Mouse (Mus musculus) MEL (cell line): ENCODE results near the gene Gm20388. TPM values are rescaled to one million over a fixed set of nuclear protein-coding genes. Genes with fewer than 3 reads are reported as not detected.
A peak's percentile ranks its signal among the peaks of the same experiment; 100 is the strongest.

ENCODE experiments used
- DNase-seq: peaks from one replicate; pipeline ENCODE4 v3.0.0; 2011; ENCODE audit warnings: low read depth, low spot score
- H3K27ac ChIP-seq: 2 replicates; pipeline ENCODE4 v1.5.1; 2012; ENCODE audit warnings: low read depth, mild to moderate bottlenecking, control low read depth, low read length, moderate library complexity; ENCODE audit not compliant: control insufficient read depth
- H3K27me3 ChIP-seq, 2 experiments: fragments of 150-350 bp in 1 of 2; sonication (generic) in 1 of 2; 2 replicates each; pipeline ENCODE4 v1.6.1; 2012; ENCODE audit warnings: low read length in 2 of 2, mild to moderate bottlenecking in 2 of 2, improper control_type of control experiment in 1 of 2, moderate library complexity in 1 of 2; ENCODE audit not compliant: insufficient read depth in 2 of 2, control insufficient read depth in 1 of 2
- H3K36me3 ChIP-seq, 2 experiments: 2 replicates each; pipeline ENCODE4 v1.6.1; 2012 to 2014; ENCODE audit warnings: low read length in 2 of 2, improper control_type of control experiment in 1 of 2, inconsistent platforms in 1 of 2, mild to moderate bottlenecking in 1 of 2; ENCODE audit not compliant: insufficient read depth in 2 of 2, control insufficient read depth in 1 of 2
- H3K4me1 ChIP-seq, 2 experiments: fragments of 150-350 bp in 1 of 2; sonication (generic) in 1 of 2; 2 replicates each; pipeline ENCODE4 v1.6.1; 2012; ENCODE audit warnings: low read length in 2 of 2, improper control_type of control experiment in 1 of 2, mild to moderate bottlenecking in 1 of 2; ENCODE audit not compliant: insufficient read depth in 2 of 2, control insufficient read depth in 1 of 2
- H3K4me3 ChIP-seq, 2 experiments: fragments of 150-350 bp in 1 of 2; sonication (generic) in 1 of 2; 2 replicates each; pipeline ENCODE4 v1.5.1; 2012; ENCODE audit warnings: low read depth in 2 of 2, low read length in 2 of 2, mild to moderate bottlenecking in 2 of 2, moderate library complexity in 2 of 2, control low read depth in 1 of 2, improper control_type of control experiment in 1 of 2; ENCODE audit not compliant: control insufficient read depth in 1 of 2, insufficient read depth in 1 of 2
- H3K79me2 ChIP-seq: 2 replicates; pipeline ENCODE4 v1.6.1; 2012; ENCODE audit warnings: mild to moderate bottlenecking, low read length, moderate library complexity; ENCODE audit not compliant: control insufficient read depth, poor library complexity, insufficient read depth
- H3K9ac ChIP-seq: 2 replicates; pipeline ENCODE4 v1.6.1; 2012; ENCODE audit warnings: low read depth, mild to moderate bottlenecking, control low read depth, low read length, moderate library complexity; ENCODE audit not compliant: control insufficient read depth, poor library complexity, severe bottlenecking
- H3K9me3 ChIP-seq: fragments of 150-350 bp; sonication (generic); replicated peaks from 2 replicates; pipeline ENCODE4 v1.6.1; 2012; ENCODE audit warnings: mild to moderate bottlenecking, low read length, improper control_type of control experiment, moderate library complexity; ENCODE audit not compliant: insufficient read depth
- E2F4 ChIP-seq: IDR thresholded peaks from 2 replicates; pipeline ENCODE4 v1.6.1; 2011; ENCODE audit warnings: low read depth, low read length, improper control_type of control experiment, borderline replicate concordance
- ELF1 ChIP-seq: IDR thresholded peaks from 2 replicates; pipeline ENCODE4 v1.6.1; 2014; ENCODE audit warnings: low read depth, mild to moderate bottlenecking, inconsistent platforms, low read length, improper control_type of control experiment, moderate library complexity
- ETS1 ChIP-seq: IDR thresholded peaks from 2 replicates; pipeline ENCODE4 v1.6.1; 2012; ENCODE audit warnings: low read depth, mild to moderate bottlenecking, inconsistent platforms, low read length, improper control_type of control experiment, moderate library complexity
- GABPA ChIP-seq: IDR thresholded peaks from 2 replicates; pipeline ENCODE4 v1.6.1; 2012; ENCODE audit warnings: low read depth, mild to moderate bottlenecking, inconsistent platforms, low read length, improper control_type of control experiment, moderate library complexity
- HCFC1 ChIP-seq: IDR thresholded peaks from 2 replicates; pipeline ENCODE4 v1.6.1; 2012; ENCODE audit warnings: low read depth, mild to moderate bottlenecking, inconsistent platforms, low read length, improper control_type of control experiment, moderate library complexity
- JUND ChIP-seq: IDR thresholded peaks from 2 replicates; pipeline ENCODE4 v1.6.1; 2011; ENCODE audit warnings: low read depth, mild to moderate bottlenecking, improper control_type of control experiment, low read length
- KAT2A ChIP-seq: conservative IDR thresholded peaks from 2 replicates; pipeline ENCODE4 v1.6.1; 2012; ENCODE audit warnings: low read depth, low read length, improper control_type of control experiment, inconsistent platforms
- MXI1 ChIP-seq: IDR thresholded peaks from 2 replicates; pipeline ENCODE4 v1.6.1; 2011; ENCODE audit warnings: mild to moderate bottlenecking, low read depth, low read length, improper control_type of control experiment
- POLR2A ChIP-seq, 2 experiments: IDR thresholded peaks; 2 replicates each; pipeline ENCODE4 v1.6.1; 2011 to 2012; ENCODE audit warnings: low read length in 2 of 2, mild to moderate bottlenecking in 2 of 2, control low read depth in 1 of 2, improper control_type of control experiment in 1 of 2, low read depth in 1 of 2, moderate library complexity in 1 of 2; ENCODE audit not compliant: control insufficient read depth in 1 of 2, insufficient read depth in 1 of 2, poor library complexity in 1 of 2
- RCOR1 ChIP-seq: IDR thresholded peaks from 2 replicates; pipeline ENCODE4 v1.6.1; 2012; ENCODE audit warnings: low read depth, mild to moderate bottlenecking, inconsistent platforms, low read length, improper control_type of control experiment
- TAL1 ChIP-seq: IDR thresholded peaks from 2 replicates; pipeline ENCODE4 v1.6.1; 2012; ENCODE audit warnings: mild to moderate bottlenecking, inconsistent platforms, low read length, moderate library complexity, mixed read lengths
- TBP ChIP-seq: IDR thresholded peaks from 2 replicates; pipeline ENCODE4 v1.8.0; 2011; ENCODE audit warnings: low read depth, low read length, improper control_type of control experiment
- USF2 ChIP-seq, 2 experiments: IDR thresholded peaks; 2 replicates each; pipeline ENCODE4 v1.6.1; 2011 to 2012; ENCODE audit warnings: improper control_type of control experiment in 2 of 2, low read length in 2 of 2, borderline replicate concordance in 1 of 2, inconsistent platforms in 1 of 2, low read depth in 1 of 2, mild to moderate bottlenecking in 1 of 2; ENCODE audit not compliant: insufficient read depth in 1 of 2
- ZMIZ1 ChIP-seq: IDR thresholded peaks from 2 replicates; pipeline ENCODE4 v1.6.1; 2012; ENCODE audit warnings: low read depth, mild to moderate bottlenecking, inconsistent platforms, low read length, improper control_type of control experiment, moderate library complexity
- polyA plus RNA-seq, 2 experiments: library from polyadenylated mRNA; stranded (reverse) in 1 of 2; unstranded in 1 of 2; fragments of >175 nt in 1 of 2; fragments of >200 nt in 1 of 2; gene quantifications; 2 replicates each; pipeline versions ENCODE4 v1.2.1 to v1.2.4; 2012; ENCODE audit warnings: low replicate concordance in 2 of 2, low read depth in 1 of 2; ENCODE audit not compliant: insufficient read length in 2 of 2, insufficient read depth in 1 of 2, missing spikeins in 1 of 2
- total RNA-seq: library from RNA; depleted of rRNA; stranded (reverse); fragments of 300-350 nt; gene quantifications from 2 replicates; pipeline ENCODE4 v1.2.3, GENCODE M21; 2012

Gene Gm20388
- total and polyA plus RNA-seq, 3 experiments = 11.1 to 17.8 TPM; not detected in 1

GRCm38 (mm10) chr8:123005328-123005727, 3094.7 kb downstream of the Gm20388 start:
- Histone ChIP-seq H3K9ac (no peak overlapping the region), H3K4me3 (no peak overlapping the region), H3K4me1 (peaks cover 25% of the 10 kb centered on the region in 2 experiments), H3K27me3 (no peaks in the 10 kb centered on the region), H3K79me2 (peaks cover 88% of the 10 kb centered on the region), H3K9me3 (no peaks in the 10 kb centered on the region), H3K27ac (no peak overlapping the region), H3K36me3 (peaks cover 0 to 53% of the 10 kb centered on the region in 2 experiments; a peak in 2 of 4 replicates)
- TF ChIP-seq POLR2A (IDR thresholded peaks at IDR 0.05; ENCODE audit: control insufficient read depth in 1 of 2, insufficient read depth in 1 of 2, low read depth in 1 of 2, low read length in 2 of 2, poor library complexity in 1 of 2) (no peak), ELF1 (no peak), RCOR1 (no peak), ETS1 (no peak), JUND (no peak), GABPA (no peak), ZMIZ1 (no peak), E2F4 (no peak), HCFC1 (no peak)
- DNase-seq = no peak

DNA sequence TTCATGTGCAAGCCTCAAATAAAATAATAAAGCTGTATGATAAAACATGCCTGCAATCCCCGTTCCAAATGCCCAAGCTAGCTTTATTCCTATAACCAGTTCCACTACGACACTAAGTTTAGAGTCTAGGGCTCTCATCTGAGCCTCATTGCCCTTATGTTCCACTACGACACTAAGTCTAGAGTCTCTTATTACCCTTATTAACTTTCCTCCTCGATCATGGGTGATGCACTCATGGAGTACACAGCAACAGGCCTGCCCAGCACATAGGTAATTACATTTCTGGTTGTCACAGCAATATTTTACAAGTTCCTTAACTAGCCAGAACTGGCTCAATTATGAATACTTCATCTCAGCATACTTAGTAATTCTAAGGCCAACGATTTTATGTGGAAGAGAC, 3095.2 kb downstream of the Gm20388 start:
- no peaks in the 10 kb centered on the region for H3K27me3 ChIP-seq
- H3K79me2 ChIP-seq = peaks cover 89% of the 10 kb centered on the region
- H3K9me3 ChIP-seq = no peaks in the 10 kb centered on the region
- H3K27ac ChIP-seq = no peak overlapping the region
- no peak for TF ChIP-seq ETS1
- TF ChIP-seq USF2 (IDR thresholded peaks at IDR 0.05; ENCODE audit: borderline replicate concordance in 1 of 2, insufficient read depth in 1 of 2, low read depth in 1 of 2, low read length in 2 of 2) = no peak
- no peak for TF ChIP-seq KAT2A
- no peak for TF ChIP-seq JUND
- TF ChIP-seq MXI1 = no peak
- no peak overlapping the region for H3K4me3 ChIP-seq
- DNase-seq = no peak
- no peak overlapping the region for H3K9ac ChIP-seq
- peaks cover 21 to 23% of the 10 kb centered on the region in 2 experiments for H3K4me1 ChIP-seq
- H3K36me3 ChIP-seq = peaks cover 0 to 48% of the 10 kb centered on the region in 2 experiments; a peak in 2 of 4 replicates

GRCm38 (mm10) chr8:123011321-123011720, 3100.7 kb downstream of the Gm20388 start:
- peaks cover 84% of the 10 kb centered on the region for H3K79me2 ChIP-seq
- DNase-seq = no peak
- H3K4me3 ChIP-seq = no peak overlapping the region
- peaks cover 0 to 5% of the 10 kb centered on the region in 2 experiments; a peak in 1 of 4 replicates for H3K4me1 ChIP-seq
- peaks cover 10% of the 10 kb centered on the region in 2 experiments for H3K36me3 ChIP-seq
- H3K27me3 ChIP-seq = no peaks in the 10 kb centered on the region
- no peaks in the 10 kb centered on the region for H3K9me3 ChIP-seq
- H3K27ac ChIP-seq = no peak overlapping the region
- TF ChIP-seq TAL1 (peak; percentile 33), TBP (no peak)
- no peak overlapping the region for H3K9ac ChIP-seq
